Mouse (Mus musculus) stomach, postnatal 0 days (tissue): Measurements from ENCODE around the gene Nxpe3. TPM values are rescaled to one million over a fixed set of nuclear protein-coding genes. Genes with fewer than 3 reads are reported as not detected.
"Not testable (repeated sequence)": the region's sequence is repeated elsewhere in the genome, so short reads cannot be mapped to it uniquely, and the experiment has no call there.

Experiments used
- ATAC-seq: fragments of 200-750 bp; cut with Nextera tagmentation; 2 replicates; pipeline ENCODE4 v1.8.0; 2017; ENCODE audit not compliant: low FRiP score, low TSS enrichment
- DNase-seq: peaks from one replicate; pipeline ENCODE4 v3.0.0-alpha.2; 2016; ENCODE audit warnings: low spot score
- H3K27ac ChIP-seq: fragments of 300-500 bp; sonication (generic); replicated peaks from 2 replicates; pipeline ENCODE4 v1.5.1; 2014; ENCODE audit warnings: mild to moderate bottlenecking, control low read depth
- H3K27me3 ChIP-seq: fragments of 300-500 bp; sonication (generic); 2 replicates; pipeline ENCODE4 v1.6.1; 2014; ENCODE audit warnings: low read length; ENCODE audit not compliant: control insufficient read depth, insufficient read depth
- H3K36me3 ChIP-seq: fragments of 300-500 bp; sonication (generic); 2 replicates; pipeline ENCODE4 v1.6.1; 2014; ENCODE audit warnings: low read length, mixed read lengths; ENCODE audit not compliant: control insufficient read depth, insufficient read depth
- H3K4me1 ChIP-seq: fragments of 300-500 bp; sonication (generic); replicated peaks from 2 replicates; pipeline ENCODE4 v1.6.1; 2014; ENCODE audit warnings: antibody characterized with exemption; ENCODE audit not compliant: control insufficient read depth, insufficient read depth
- H3K4me2 ChIP-seq: fragments of 300-500 bp; sonication (generic); replicated peaks from 2 replicates; pipeline ENCODE4 v1.6.1; 2014; ENCODE audit warnings: low read depth, mild to moderate bottlenecking, control low read depth, moderate library complexity
- H3K4me3 ChIP-seq: fragments of 300-500 bp; sonication (generic); 2 replicates; pipeline ENCODE4 v1.5.1; 2014; ENCODE audit warnings: low read depth, low read length, control low read depth
- H3K9ac ChIP-seq: fragments of 300-500 bp; sonication (generic); 2 replicates; pipeline ENCODE4 v1.6.1; 2014; ENCODE audit warnings: mild to moderate bottlenecking, low read length, control low read depth, mixed read lengths
- H3K9me3 ChIP-seq: fragments of 300-500 bp; sonication (generic); 2 replicates; pipeline ENCODE4 v1.6.1; 2016; ENCODE audit warnings: low read length; ENCODE audit not compliant: control insufficient read depth
- CTCF ChIP-seq: IDR thresholded peaks from 2 replicates; pipeline ENCODE4 v1.5.1; 2016; ENCODE audit warnings: antibody characterized with exemption, low read depth, mild to moderate bottlenecking, moderate library complexity
- EP300 ChIP-seq: optimal IDR thresholded peaks from 2 replicates; pipeline ENCODE3; 2016; ENCODE audit warnings: antibody characterized with exemption
- WGBS: fragments of 180-500 bp; shearing (Covaris S2); extraction: QIAGEN DNeasy Blood & Tissue Kit; methylation state at CpG from one replicate; pipeline ENCODE4 v1.1.7; 2014; 5-methylcytosine and 5-hydroxymethylcytosine counted together
- polyA plus RNA-seq: library from polyadenylated mRNA; unstranded; fragments of >200 nt; fragmentation: Nextera tagmentation; extraction: Ambion mirVana; gene quantifications from 2 replicates; pipeline ENCODE4 v1.2.1, GENCODE M21; 2015

Gene Nxpe3
- polyA plus RNA-seq, 1 experiment from 2014 or later, result 0.16 TPM

- no peak for TF ChIP-seq EP300
- TF ChIP-seq CTCF, result peak; percentile 66
- no peak for DNase-seq
- H3K27ac ChIP-seq, result no peak overlapping the region
These were observed 7.1 kb downstream of the Nxpe3 start for GRCm38 (mm10) chr16:55887814-55888583.

DNA sequence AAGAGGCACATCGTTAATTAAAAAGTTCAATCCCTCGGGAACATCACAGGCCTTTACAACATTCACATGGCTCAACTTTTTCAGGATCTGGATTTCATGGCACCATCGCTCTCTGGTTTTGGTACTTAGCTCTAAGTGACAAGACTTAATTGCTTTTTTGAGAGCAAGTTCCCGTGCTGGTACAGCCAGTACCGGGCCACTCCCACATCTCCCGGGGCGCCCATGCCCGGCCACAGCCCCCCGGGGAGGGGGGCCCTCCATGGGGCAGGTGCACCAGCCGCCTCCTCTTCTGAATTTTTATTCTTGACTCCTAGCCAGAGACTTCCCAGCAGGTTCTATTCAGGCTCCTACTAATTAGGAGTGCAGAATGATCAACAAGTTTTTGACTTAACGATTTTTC is 10.8 kb downstream of the Nxpe3 start:
- DNase-seq (no peak), ATAC-seq (no peak)
- no peak overlapping the region for H3K4me3 ChIP-seq
- H3K9ac ChIP-seq, result no peak overlapping the region
- H3K4me1 ChIP-seq, result no peaks in the 10 kb centered on the region
- H3K4me2 ChIP-seq, result no peak overlapping the region
- no peaks in the 10 kb centered on the region for H3K36me3 ChIP-seq
- 76% methylated on average over 11 of the region's 11 CpGs for WGBS
- no peak overlapping the region for H3K27ac ChIP-seq
- H3K9me3 ChIP-seq, result no peaks in the 10 kb centered on the region
- no peaks in the 10 kb centered on the region for H3K27me3 ChIP-seq
- TF ChIP-seq EP300 (no peak), CTCF (no peak)

More at GRCm38 (mm10) chr16:55887814-55888583, 7.1 kb downstream of the Nxpe3 start:
- Histone ChIP-seq H3K9ac (no peak overlapping the region), H3K4me2 (no peak overlapping the region), H3K36me3 (no peaks in the 10 kb centered on the region), H3K9me3 (no peaks in the 10 kb centered on the region), H3K4me3 (no peak overlapping the region), H3K27me3 (no peaks in the 10 kb centered on the region), H3K4me1 (no peaks in the 10 kb centered on the region)
- 69% methylated on average over 7 of the region's 7 CpGs for WGBS
- ATAC-seq, result no peak

GRCm38 (mm10) chr16:55876025-55876424 is 19.1 kb downstream of the Nxpe3 start:
- H3K4me1 ChIP-seq, result no peaks in the 10 kb centered on the region

DNA sequence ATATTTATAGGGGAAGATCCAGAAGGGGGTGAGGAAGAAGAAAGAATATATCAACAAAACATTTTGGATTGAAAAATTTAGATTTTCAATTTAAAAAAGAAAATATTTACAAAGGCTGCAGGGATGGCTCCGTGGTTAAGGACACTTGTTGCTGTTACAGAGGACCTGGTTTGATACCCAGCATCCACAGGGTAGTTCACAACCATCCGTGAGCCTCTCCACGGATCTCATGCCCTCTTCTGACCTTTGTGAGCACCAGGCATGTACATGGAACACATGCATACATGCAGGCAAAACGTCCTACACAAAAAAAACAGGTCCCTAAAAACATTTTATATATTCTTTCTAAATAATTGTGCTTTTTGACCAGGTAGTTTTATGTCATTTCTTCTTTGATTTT is 31.3 kb downstream of the Nxpe3 start:
- no peak for ATAC-seq

More at GRCm38 (mm10) chr16:55876025-55876424, 19.1 kb downstream of the Nxpe3 start:
- ATAC-seq, result no peak
- DNase-seq, result no peak
- Histone ChIP-seq H3K36me3 (no peaks in the 10 kb centered on the region), H3K27ac (no peak overlapping the region), H3K4me3 (no peak overlapping the region), H3K4me2 (no peak overlapping the region), H3K9me3 (no peaks in the 10 kb centered on the region), H3K27me3 (no peaks in the 10 kb centered on the region), H3K9ac (no peak overlapping the region)
- 66% methylated on average over 6 of the region's 6 CpGs for WGBS
- TF ChIP-seq EP300 (no peak), CTCF (no peak)

GRCm38 (mm10) chr16:55863149-55863815 is 31.8 kb downstream of the Nxpe3 start:
- 21% methylated on average over 7 of the region's 7 CpGs for WGBS
- no peaks in the 10 kb centered on the region for H3K4me1 ChIP-seq
- no peak overlapping the region for H3K4me3 ChIP-seq
- no peak overlapping the region for H3K9ac ChIP-seq
- TF ChIP-seq EP300, result no peak
- peak; percentile 100 for TF ChIP-seq CTCF
- H3K27ac ChIP-seq, result no peak overlapping the region
- no peaks in the 10 kb centered on the region for H3K9me3 ChIP-seq
- ATAC-seq (0 out of 2 replicates have a peak, but pooled peaks have one; percentile 35), DNase-seq (peak; percentile 60)
- H3K4me2 ChIP-seq, result no peak overlapping the region
- no peaks in the 10 kb centered on the region for H3K27me3 ChIP-seq
- H3K36me3 ChIP-seq, result no peaks in the 10 kb centered on the region

More for the DNA sequence above, 31.3 kb downstream of the Nxpe3 start:
- DNase-seq, result no peak
- H3K27me3 ChIP-seq, result no peaks in the 10 kb centered on the region
- no peaks in the 10 kb centered on the region for H3K4me1 ChIP-seq
- TF ChIP-seq CTCF (no peak), EP300 (no peak)
- no peaks in the 10 kb centered on the region for H3K9me3 ChIP-seq
- 59% methylated on average over 4 of the region's 4 CpGs for WGBS
- H3K9ac ChIP-seq, result no peak overlapping the region
- no peaks in the 10 kb centered on the region for H3K36me3 ChIP-seq
- H3K4me2 ChIP-seq, result no peak overlapping the region
- no peak overlapping the region for H3K4me3 ChIP-seq
- no peak overlapping the region for H3K27ac ChIP-seq

DNA sequence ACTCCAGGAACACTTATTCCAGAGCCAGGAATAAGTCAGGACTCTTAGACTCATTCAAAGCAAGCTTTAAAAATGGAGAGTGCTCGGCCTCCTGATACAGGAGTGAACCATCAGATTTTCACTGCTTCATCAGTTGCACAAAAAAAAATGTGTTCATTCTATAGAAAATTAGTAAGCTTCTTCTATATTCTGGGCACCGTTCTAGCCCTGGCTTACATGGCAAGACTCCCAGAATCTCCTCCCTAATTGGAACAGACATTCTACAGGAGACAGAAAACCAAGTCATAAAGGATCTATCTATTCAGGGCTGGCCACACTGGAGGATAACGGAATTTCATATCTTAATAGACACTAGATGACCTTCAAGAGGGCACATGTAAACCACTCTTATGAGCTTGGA is 34.0 kb downstream of the Nxpe3 start:
- 75% methylated on average over 3 of the region's 3 CpGs for WGBS
- TF ChIP-seq EP300 (no peak), CTCF (no peak)

DNA sequence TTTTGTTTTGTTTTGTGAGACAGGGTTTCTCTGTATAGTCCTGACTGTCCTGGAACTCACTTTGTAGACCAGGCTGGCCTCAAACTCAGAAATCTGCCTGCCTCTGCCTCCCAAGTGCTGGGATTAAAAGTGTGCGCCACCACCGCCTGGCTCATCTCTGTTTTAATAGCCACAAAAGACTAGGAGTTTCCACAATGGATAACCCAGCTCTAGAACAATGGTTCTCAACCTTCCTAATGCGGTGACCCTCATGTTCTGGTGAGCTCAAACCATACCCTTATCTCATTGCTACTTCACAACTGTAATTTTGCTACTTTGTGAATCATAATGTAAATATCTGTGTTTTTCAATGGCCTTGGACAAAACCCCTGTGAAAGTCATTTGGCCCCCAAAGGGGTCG is 35.7 kb downstream of the Nxpe3 start:
- WGBS, result 88% methylated on average over 4 of the region's 4 CpGs
- not testable (repeated sequence) for H3K4me1 ChIP-seq, H3K27me3 ChIP-seq, H3K9me3 ChIP-seq, H3K27ac ChIP-seq, H3K36me3 ChIP-seq, H3K9ac ChIP-seq, ATAC-seq, H3K4me3 ChIP-seq, H3K4me2 ChIP-seq, DNase-seq

More for the DNA sequence above, 34.0 kb downstream of the Nxpe3 start:
- H3K9me3 ChIP-seq, result no peaks in the 10 kb centered on the region
- ATAC-seq (no peak), DNase-seq (no peak)
- no peak overlapping the region for H3K27ac ChIP-seq
- H3K4me2 ChIP-seq, result no peak overlapping the region
- H3K4me3 ChIP-seq, result no peak overlapping the region
- H3K9ac ChIP-seq, result no peak overlapping the region
- H3K4me1 ChIP-seq, result no peaks in the 10 kb centered on the region
- no peaks in the 10 kb centered on the region for H3K36me3 ChIP-seq
- no peaks in the 10 kb centered on the region for H3K27me3 ChIP-seq
